Mouse (Mus musculus): ENCODE measurements at regions not wholly inside any gene's neighbourhood (a gene's known extent, or its start where the extent isn't known, plus 50 kb on each side); places are given as distances from the start of the nearest gene placed in this dataset.
"Not testable (repeated sequence)": the region's sequence is repeated elsewhere in the genome, so short reads cannot be mapped to it uniquely, and the experiment has no call there.

GRCm38 (mm10) chr10:22556401-22556800 is 88.4 kb upstream of the Slc2a12 start:
- TF ChIP-seq EP300 (IDR thresholded peaks at IDR 0.05; ENCODE audit: insufficient read depth, low read depth, low read length); POLR2A (IDR thresholded peaks at IDR 0.05; ENCODE audit: insufficient read depth, low read depth, low read length); CTCF (IDR thresholded peaks at IDR 0.05): not testable (repeated sequence)

Data from heart, adult 2 months (tissue).